Mouse (Mus musculus): ENCODE data around the gene Papola.
"Not testable (repeated sequence)": the region's sequence is repeated elsewhere in the genome, so short reads cannot be mapped to it uniquely, and the experiment has no call there.

DNA sequence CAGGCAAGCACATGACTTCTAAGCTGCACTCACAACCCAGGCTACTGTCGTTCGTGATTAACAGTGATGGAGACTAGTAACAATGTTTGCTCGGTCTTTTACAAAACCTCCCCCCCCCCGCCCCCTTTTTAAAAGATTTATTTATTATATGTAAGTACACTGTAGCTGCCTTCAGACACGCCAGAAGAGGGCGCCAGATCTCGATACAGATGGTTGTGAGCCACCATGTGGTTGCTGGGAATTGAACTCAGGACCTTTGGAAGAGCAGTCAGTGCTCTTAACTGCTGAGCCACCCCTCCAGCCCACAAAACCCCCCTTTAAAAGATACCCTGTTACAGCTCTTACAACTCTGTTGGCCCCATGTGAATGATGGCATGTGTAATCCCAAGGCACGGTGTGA is 56.1 kb downstream of the Papola start:
- peak; percentile 20; the same call in 1 of the 2 replicates for TF ChIP-seq CTCF (conservative IDR thresholded peaks at IDR 0.05; ENCODE audit: low read length)
- not testable (repeated sequence) for TF ChIP-seq POU5F1 (IDR thresholded peaks at IDR 0.05; ENCODE audit: borderline replicate concordance, low read length)

Measured in E14TG2a.4 (cell line).